Mouse (Mus musculus) thymus, postnatal 36 days (tissue): ENCODE data around the gene Olfr141.

Experiments
- DNase-seq, 2 experiments: peaks; one replicate each; pipeline ENCODE4 v3.0.0; 2022; ENCODE audit warnings: mixed read lengths in 2 of 2

The Olfr141 gene

DNA sequence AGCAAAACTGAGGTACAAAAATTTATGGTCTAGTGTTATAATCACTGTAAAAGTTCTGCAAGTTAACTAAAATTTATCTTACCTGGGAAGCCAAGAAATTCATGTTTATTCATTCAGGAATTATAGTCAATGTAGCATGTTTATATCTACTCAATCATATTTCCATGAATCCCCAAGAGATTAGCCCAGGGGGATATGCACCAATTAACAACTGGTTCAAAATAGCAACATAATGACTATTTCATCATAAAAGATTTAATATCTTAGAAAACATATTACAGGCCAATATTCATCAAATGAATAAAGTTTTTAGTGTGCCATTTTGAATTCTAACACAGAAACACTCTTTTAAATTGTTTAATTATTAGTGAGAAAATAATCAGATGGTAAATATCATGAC lies at the start of gene Olfr141:
TSS of gene Olfr141 (minus strand) at position 101 of the 400 bp plus-strand sequence.
- DNase-seq = no peak

GRCm38 (mm10) chr2:86851596-86851995 lies 41.8 kb upstream of the Olfr141 start, which contains the start of gene Olfr1095:
Gene Olfr1095 (minus strand): TSS chr2:86851696.
- DNase-seq = no peak

DNA sequence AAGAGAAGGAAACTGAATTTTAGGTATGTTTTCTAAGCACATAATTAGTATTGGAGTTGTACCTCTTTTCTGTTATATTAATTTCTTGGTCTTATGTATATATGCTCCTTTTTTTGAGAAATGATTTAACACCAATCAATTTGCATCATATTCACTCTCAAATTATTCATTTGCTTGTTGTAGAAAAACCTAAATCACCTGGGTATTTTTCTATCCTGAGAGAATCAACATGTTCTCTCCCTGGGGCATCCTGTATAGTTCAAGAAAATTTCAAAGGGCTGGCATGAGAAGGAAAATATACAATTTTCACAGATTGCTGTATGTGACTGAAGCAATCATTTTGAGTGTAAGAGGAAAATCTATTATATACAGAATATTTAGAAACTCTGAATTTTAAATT lies 14.5 kb upstream of the Olfr141 start, which contains the start of gene Olfr1094:
TSS of gene Olfr1094 (plus strand) at position 301 of the 400 bp plus-strand sequence.
- DNase-seq = no peak

DNA sequence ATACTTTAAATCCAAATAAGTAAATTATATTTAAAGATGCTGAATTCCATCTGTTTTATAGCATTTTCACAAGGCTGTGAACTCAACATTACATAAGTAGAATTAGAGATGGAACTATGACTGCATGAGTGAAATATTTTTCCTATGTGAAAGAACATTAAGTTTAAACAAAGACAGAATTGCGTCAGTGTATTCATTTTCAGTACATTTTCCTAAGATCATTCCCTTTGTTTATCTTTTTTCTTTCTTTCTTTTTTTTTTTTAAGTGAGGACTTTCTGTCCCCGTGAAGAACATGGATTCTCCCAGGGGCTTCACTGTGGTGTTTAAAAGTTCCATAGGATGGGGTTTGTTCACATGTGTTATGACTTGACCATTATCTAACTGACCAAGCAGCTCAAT lies 27.6 kb downstream of the Olfr141 start, which contains the start of gene Olfr1093:
TSS of gene Olfr1093 (plus strand) at position 301 of the 400 bp plus-strand sequence.
- no peak for DNase-seq

DNA sequence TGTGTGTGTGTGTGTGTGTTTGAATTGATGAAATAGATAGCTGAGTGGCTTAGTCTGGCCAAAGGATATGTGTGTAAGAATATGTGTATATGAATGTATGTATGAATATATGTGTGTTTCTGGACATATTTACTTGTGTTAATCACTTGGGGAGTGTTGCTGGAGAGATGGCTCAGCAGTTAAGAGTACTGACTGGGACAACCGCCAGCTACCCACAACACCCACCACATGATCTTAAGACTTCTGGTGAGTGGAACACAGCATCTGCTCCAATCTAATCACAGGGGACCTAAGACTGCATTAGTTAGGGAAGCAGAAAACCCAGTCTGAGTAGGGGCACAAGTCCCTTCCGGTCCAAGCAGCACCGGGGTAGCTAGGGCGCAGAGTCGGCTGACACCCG lies 48.8 kb downstream of the Olfr141 start:
- no peak for DNase-seq

- DNase-seq = no peak
These were observed 50.9 kb downstream of the Olfr141 start, which contains the start of gene Olfr1090 for GRCm38 (mm10) chr2:86758893-86759292. Gene Olfr1090 (minus strand): TSS chr2:86758993.
